In the genomic region with DNA sequence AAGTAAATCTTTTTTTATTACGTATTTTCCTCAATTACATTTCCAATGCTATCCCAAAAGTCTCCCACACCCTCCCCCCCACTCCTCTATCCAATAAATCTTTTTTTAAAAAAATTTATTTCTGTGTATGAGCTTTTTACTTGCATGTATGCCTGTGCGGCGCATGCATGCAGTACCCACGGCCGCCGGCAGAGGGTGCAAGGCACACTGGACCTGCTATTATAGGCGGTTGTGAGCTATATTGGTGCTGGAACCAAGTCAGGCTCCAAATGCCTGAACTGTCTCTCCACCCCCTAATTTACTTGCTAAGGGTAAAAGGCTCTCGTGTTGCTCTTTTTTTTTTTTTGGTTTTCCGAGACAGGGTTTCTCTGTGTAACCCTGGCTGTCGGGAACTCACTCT, we compare ENCODE assay signal across 9 mouse cellular contexts. TPM values are rescaled to one million over a fixed set of nuclear protein-coding genes. Genes with fewer than 3 reads are reported as not detected.
DNase-seq lines count a peak whose midpoint lies in the region; ATAC-seq and TF ChIP-seq lines count a peak whose summit lies in the region.
"Had no signal": no experiment of that assay in that cellular context is flagged by ENCODE, and none has a peak within 500 bp of the region (broad histone marks: within the 10 kb centered on the region; RNA-seq: fewer than 3 reads in every experiment).

No protein-coding gene starts in this region.

- H3K4me3 ChIP-seq in forebrain, embryonic 14.5 days (ENCODE audit: low read depth, low read length): no peak overlapping the region
- H3K4me3 ChIP-seq in forebrain, embryonic 16.5 days (replicated peaks; ENCODE audit: low read length): no peak overlapping the region
- no peak overlapping the region for H3K4me3 ChIP-seq in embryonic facial prominence, embryonic 14.5 days (ENCODE audit: low read depth, low read length)
- H3K4me3 ChIP-seq in testis, adult 2 months (ENCODE audit: control insufficient read depth, low read depth, low read length): no peak overlapping the region
- H3K4me3 ChIP-seq: limb, embryonic 12.5 days had no signal

- peak; percentile 58 for DNase-seq in forebrain, embryonic 14.5 days (ENCODE audit: low spot score)
- DNase-seq in 416B (ENCODE audit: low read depth): peak; percentile 79
- DNase-seq in adrenal gland, postnatal 14 days: peak; percentile 84
- DNase-seq in embryonic facial prominence, embryonic 14.5 days (ENCODE audit: low spot score): peak; percentile 27
- peak; percentile 86 for DNase-seq in kidney, postnatal 10 days
- peak; percentile 68 for DNase-seq in mesoderm, embryonic 11.5 days (ENCODE audit: low read depth, low spot score)

- no peaks in the 10 kb centered on the region for H3K36me3 ChIP-seq in forebrain, embryonic 14.5 days (ENCODE audit: control insufficient read depth, insufficient read depth, low read length)
- no peaks in the 10 kb centered on the region for H3K36me3 ChIP-seq in forebrain, embryonic 16.5 days (ENCODE audit: control insufficient read depth, insufficient read depth)
- H3K36me3 ChIP-seq in embryonic facial prominence, embryonic 14.5 days (ENCODE audit: control insufficient read depth, insufficient read depth, low read length): no peaks in the 10 kb centered on the region
- H3K36me3 ChIP-seq in testis, adult 2 months (ENCODE audit: control insufficient read depth, insufficient read depth, low read length): no peaks in the 10 kb centered on the region
- H3K36me3 ChIP-seq: limb, embryonic 12.5 days had no signal

- H3K9me3 ChIP-seq in forebrain, embryonic 14.5 days (replicated peaks; ENCODE audit: control insufficient read depth, low read length): no peaks in the 10 kb centered on the region
- H3K9me3 ChIP-seq in forebrain, embryonic 16.5 days (ENCODE audit: control insufficient read depth, low read length): no peaks in the 10 kb centered on the region
- no peaks in the 10 kb centered on the region for H3K9me3 ChIP-seq in embryonic facial prominence, embryonic 14.5 days (ENCODE audit: control insufficient read depth, low read length)
- H3K9me3 ChIP-seq: limb, embryonic 12.5 days had no signal

- no peak for ATAC-seq in forebrain, embryonic 14.5 days
- ATAC-seq in forebrain, embryonic 16.5 days: no peak
- 0 out of 2 replicates have a peak, but pooled peaks have one; percentile 19 for ATAC-seq in embryonic facial prominence, embryonic 14.5 days (ENCODE audit: low read depth)

- TF ChIP-seq CTCF in testis, adult 2 months (IDR thresholded peaks at IDR 0.05; ENCODE audit: control insufficient read depth, insufficient read depth, insufficient replicate concordance, low read depth, low read length): peak; percentile 96

- H3K27ac ChIP-seq in forebrain, embryonic 14.5 days (ENCODE audit: low read depth, low read length): no peak overlapping the region
- H3K27ac ChIP-seq in forebrain, embryonic 16.5 days (ENCODE audit: low read length): no peak overlapping the region
- H3K27ac ChIP-seq in embryonic facial prominence, embryonic 14.5 days (replicated peaks; ENCODE audit: low read depth, low read length): no peak overlapping the region
- H3K27ac ChIP-seq in testis, adult 2 months (ENCODE audit: control insufficient read depth, insufficient read depth, low read depth, low read length): no peak overlapping the region
- H3K27ac ChIP-seq: limb, embryonic 12.5 days had no signal

- H3K4me2 ChIP-seq in forebrain, embryonic 14.5 days (ENCODE audit: low read length): no peak overlapping the region
- H3K4me2 ChIP-seq in forebrain, embryonic 16.5 days (ENCODE audit: low read length): no peak overlapping the region
- no peak overlapping the region for H3K4me2 ChIP-seq in embryonic facial prominence, embryonic 14.5 days (ENCODE audit: low read depth, low read length)
- H3K4me2 ChIP-seq: limb, embryonic 12.5 days had no signal

- H3K9ac ChIP-seq in forebrain, embryonic 14.5 days (ENCODE audit: low read length): no peak overlapping the region
- H3K9ac ChIP-seq in forebrain, embryonic 16.5 days (replicated peaks; ENCODE audit: low read depth, low read length): no peak overlapping the region
- no peak overlapping the region for H3K9ac ChIP-seq in embryonic facial prominence, embryonic 14.5 days (ENCODE audit: low read depth, low read length)
- H3K9ac ChIP-seq: limb, embryonic 12.5 days had no signal

- 33% methylated on average over 10 of the region's 10 CpGs for WGBS in forebrain, embryonic 14.5 days
- 24% methylated on average over 10 of the region's 10 CpGs for WGBS in forebrain, embryonic 16.5 days
- WGBS in embryonic facial prominence, embryonic 14.5 days: 25% methylated on average over 10 of the region's 10 CpGs

- TF ChIP-seq POLR2A in testis, adult 2 months (IDR thresholded peaks at IDR 0.05; ENCODE audit: control insufficient read depth, low read depth, low read length): no peak

- no peaks in the 10 kb centered on the region for H3K4me1 ChIP-seq in forebrain, embryonic 14.5 days (ENCODE audit: control insufficient read depth, insufficient read depth, low read length)
- no peaks in the 10 kb centered on the region for H3K4me1 ChIP-seq in forebrain, embryonic 16.5 days (replicated peaks; ENCODE audit: control insufficient read depth, insufficient read depth, low read length)
- no peaks in the 10 kb centered on the region for H3K4me1 ChIP-seq in embryonic facial prominence, embryonic 14.5 days (ENCODE audit: control insufficient read depth, insufficient read depth, low read length)
- peaks cover 3% of the 10 kb centered on the region for H3K4me1 ChIP-seq in testis, adult 2 months (ENCODE audit: control insufficient read depth, insufficient read depth, low read length)

- H3K27me3 ChIP-seq in forebrain, embryonic 14.5 days (replicated peaks; ENCODE audit: control insufficient read depth, insufficient read depth, low read length): no peaks in the 10 kb centered on the region
- H3K27me3 ChIP-seq in forebrain, embryonic 16.5 days (replicated peaks; ENCODE audit: control insufficient read depth, insufficient read depth, low read length): no peaks in the 10 kb centered on the region
- no peaks in the 10 kb centered on the region for H3K27me3 ChIP-seq in embryonic facial prominence, embryonic 14.5 days (replicated peaks; ENCODE audit: control insufficient read depth, insufficient read depth, low read length)
- H3K27me3 ChIP-seq in testis, adult 2 months (ENCODE audit: control insufficient read depth, insufficient read depth, low read length): no peaks in the 10 kb centered on the region

RNA-seq across cellular contexts. Expression of a gene that starts 9.7 kb away (rescaled TPM):
- 0.10 and 0.13 TPM in 2 replicates for polyA plus RNA-seq in forebrain, embryonic 14.5 days (2014; fragmentation: Nextera tagmentation; extraction: Ambion mirVana)
- 0.24 and 0.25 TPM in 2 replicates for polyA plus RNA-seq in forebrain, embryonic 16.5 days (2015; fragmentation: Nextera tagmentation; extraction: Ambion mirVana)
- total RNA-seq in adrenal gland, postnatal 14 days (2021): 0.11 TPM in 1 of 2 replicates, not detected in the other
- 0.06 and 0.08 TPM in 2 replicates for polyA plus RNA-seq in embryonic facial prominence, embryonic 14.5 days (2014; fragmentation: Nextera tagmentation; extraction: Ambion mirVana)
- polyA plus RNA-seq in testis, adult 2 months (2012; rRNA removed): 2.0 and 2.7 TPM in 2 replicates

RNA-seq across cellular contexts. Expression of a gene that starts 19.5 kb away (rescaled TPM):
- polyA plus RNA-seq in forebrain, embryonic 14.5 days (2014; fragmentation: Nextera tagmentation; extraction: Ambion mirVana): 355 and 398 TPM in 2 replicates
- 298 and 299 TPM in 2 replicates for polyA plus RNA-seq in forebrain, embryonic 16.5 days (2015; fragmentation: Nextera tagmentation; extraction: Ambion mirVana)
- total RNA-seq in adrenal gland, postnatal 14 days (2021): 252 and 257 TPM in 2 replicates
- 325 and 348 TPM in 2 replicates for polyA plus RNA-seq in embryonic facial prominence, embryonic 14.5 days (2014; fragmentation: Nextera tagmentation; extraction: Ambion mirVana)
- 76.7 and 104 TPM in 2 replicates for polyA plus RNA-seq in testis, adult 2 months (2012; rRNA removed)

RNA-seq across cellular contexts. Expression of a gene that starts 26.2 kb away (rescaled TPM):
- polyA plus RNA-seq in forebrain, embryonic 14.5 days (2014; fragmentation: Nextera tagmentation; extraction: Ambion mirVana): 30.4 and 44.6 TPM in 2 replicates
- 64.9 and 78.6 TPM in 2 replicates for polyA plus RNA-seq in forebrain, embryonic 16.5 days (2015; fragmentation: Nextera tagmentation; extraction: Ambion mirVana)
- 30.5 and 33.0 TPM in 2 replicates for total RNA-seq in adrenal gland, postnatal 14 days (2021)
- 37.6 and 40.8 TPM in 2 replicates for polyA plus RNA-seq in embryonic facial prominence, embryonic 14.5 days (2014; fragmentation: Nextera tagmentation; extraction: Ambion mirVana)
- polyA plus RNA-seq in testis, adult 2 months (2012; rRNA removed): 169 and 173 TPM in 2 replicates

RNA-seq across cellular contexts. Expression of a gene that starts 26.3 kb away (rescaled TPM):
- polyA plus RNA-seq in forebrain, embryonic 14.5 days (2014; fragmentation: Nextera tagmentation; extraction: Ambion mirVana): 265 and 372 TPM in 2 replicates
- 223 and 228 TPM in 2 replicates for polyA plus RNA-seq in forebrain, embryonic 16.5 days (2015; fragmentation: Nextera tagmentation; extraction: Ambion mirVana)
- 35.1 and 43.3 TPM in 2 replicates for total RNA-seq in adrenal gland, postnatal 14 days (2021)
- polyA plus RNA-seq in embryonic facial prominence, embryonic 14.5 days (2014; fragmentation: Nextera tagmentation; extraction: Ambion mirVana): 303 and 331 TPM in 2 replicates
- 60.3 and 67.0 TPM in 2 replicates for polyA plus RNA-seq in testis, adult 2 months (2012; rRNA removed)

RNA-seq across cellular contexts. Expression of a gene that starts 36.7 kb away (rescaled TPM):
- polyA plus RNA-seq in forebrain, embryonic 14.5 days (2014; fragmentation: Nextera tagmentation; extraction: Ambion mirVana): 12.1 and 14.4 TPM in 2 replicates
- 53.2 and 59.8 TPM in 2 replicates for polyA plus RNA-seq in forebrain, embryonic 16.5 days (2015; fragmentation: Nextera tagmentation; extraction: Ambion mirVana)
- total RNA-seq in adrenal gland, postnatal 14 days (2021): 14.9 and 15.8 TPM in 2 replicates
- polyA plus RNA-seq in embryonic facial prominence, embryonic 14.5 days (2014; fragmentation: Nextera tagmentation; extraction: Ambion mirVana): 21.6 and 22.9 TPM in 2 replicates
- 177 TPM in 2 replicates for polyA plus RNA-seq in testis, adult 2 months (2012; rRNA removed)

Comparison
In these comparisons a context has a peak if more than half of its experiments do, and no peak if none do; other contexts are left out.
1. DNase-seq: peak in every context shown above with its lines; median percentile 86 in kidney, postnatal 10 days; 84 in adrenal gland, postnatal 14 days; 79 in 416B; 68 in mesoderm, embryonic 11.5 days; 58 in forebrain, embryonic 14.5 days; 27 in embryonic facial prominence, embryonic 14.5 days.